Mouse (Mus musculus): Measurements from ENCODE around the gene Golga7b. TPM values are rescaled to one million over a fixed set of nuclear protein-coding genes. Genes with fewer than 3 reads are reported as not detected.

The Golga7b gene
- total and polyA plus RNA-seq, 3 experiments: 0.27 to 2.0 TPM; not detected in 1

GRCm38 (mm10) chr19:42204306-42204705 lies 43.1 kb upstream of the Golga7b start:
- Histone ChIP-seq H3K27me3 (ENCODE audit: control insufficient read depth in 1 of 2, insufficient read depth in 2 of 2, low read length in 2 of 2) (peaks cover 0 to 3% of the 10 kb centered on the region in 2 experiments; a peak in 3 of 4 replicates), H3K4me3 (ENCODE audit: control insufficient read depth in 1 of 2, insufficient read depth in 1 of 2, low read depth in 2 of 2, low read length in 2 of 2) (no peak overlapping the region)
- TF ChIP-seq UBTF (IDR thresholded peaks at IDR 0.05; ENCODE audit: borderline replicate concordance, insufficient read depth, low read depth, low read length) (no peak), ETS1 (IDR thresholded peaks at IDR 0.05; ENCODE audit: low read depth, low read length) (no peak), TAL1 (IDR thresholded peaks at IDR 0.05; ENCODE audit: low read length) (no peak), EP300 (IDR thresholded peaks at IDR 0.05; ENCODE audit: low read depth in 1 of 2, low read length in 2 of 2) (no peak), POLR2AphosphoS5 (IDR thresholded peaks at IDR 0.05; ENCODE audit: borderline replicate concordance, low read depth, low read length) (no peak), CHD2 (IDR thresholded peaks at IDR 0.05; ENCODE audit: low read length) (no peak), JUND (IDR thresholded peaks at IDR 0.05; ENCODE audit: low read depth, low read length) (no peak), TBP (IDR thresholded peaks at IDR 0.05; ENCODE audit: low read depth, low read length) (no peak), MAZ (IDR thresholded peaks at IDR 0.05; ENCODE audit: low read depth, low read length) (no peak), TCF12 (IDR thresholded peaks at IDR 0.05; ENCODE audit: low read depth, low read length) (no peak)

GRCm38 (mm10) chr19:42205201-42205600 lies 42.2 kb upstream of the Golga7b start:
- Histone ChIP-seq H3K4me3 (ENCODE audit: control insufficient read depth in 1 of 2, insufficient read depth in 1 of 2, low read depth in 2 of 2, low read length in 2 of 2) (no peak overlapping the region), H3K36me3 (ENCODE audit: control insufficient read depth in 1 of 2, insufficient read depth in 2 of 2, low read length in 2 of 2) (no peaks in the 10 kb centered on the region), H3K4me1 (ENCODE audit: control insufficient read depth in 1 of 2, insufficient read depth in 2 of 2, low read length in 2 of 2) (0 out of 4 replicates have a peak, but pooled peaks cover 0 to 4% of the 10 kb centered on the region in 2 experiments), H3K9me3 (replicated peaks; ENCODE audit: insufficient read depth, low read length) (no peaks in the 10 kb centered on the region), H3K9ac (ENCODE audit: control insufficient read depth, low read depth, low read length, poor library complexity, severe bottlenecking) (no peak overlapping the region), H3K79me2 (ENCODE audit: control insufficient read depth, insufficient read depth, low read length, poor library complexity) (no peaks in the 10 kb centered on the region), H3K27ac (ENCODE audit: control insufficient read depth, low read depth, low read length) (no peak overlapping the region), H3K27me3 (ENCODE audit: control insufficient read depth in 1 of 2, insufficient read depth in 2 of 2, low read length in 2 of 2) (peaks cover under 1 to 9% of the 10 kb centered on the region in 2 experiments)
- TF ChIP-seq TAL1 (IDR thresholded peaks at IDR 0.05; ENCODE audit: low read length) (no peak), E2F4 (IDR thresholded peaks at IDR 0.05; ENCODE audit: borderline replicate concordance, low read depth, low read length) (no peak), HCFC1 (IDR thresholded peaks at IDR 0.05; ENCODE audit: low read depth, low read length) (no peak), RAD21 (IDR thresholded peaks at IDR 0.05; ENCODE audit: low read depth, low read length) (no peak), EP300 (IDR thresholded peaks at IDR 0.05; ENCODE audit: low read depth in 1 of 2, low read length in 2 of 2) (no peak), ELF1 (IDR thresholded peaks at IDR 0.05; ENCODE audit: low read depth, low read length) (no peak), MYC (IDR thresholded peaks at IDR 0.05; ENCODE audit: low read depth, low read length) (no peak), GATA1 (IDR thresholded peaks at IDR 0.05; ENCODE audit: low read depth, low read length) (no peak), CHD2 (IDR thresholded peaks at IDR 0.05; ENCODE audit: low read length) (no peak)
- no peak for DNase-seq (ENCODE audit: low read depth, low spot score)

More at GRCm38 (mm10) chr19:42204306-42204705, 43.1 kb upstream of the Golga7b start:
- H3K9ac ChIP-seq (ENCODE audit: control insufficient read depth, low read depth, low read length, poor library complexity, severe bottlenecking): no peak overlapping the region
- no peaks in the 10 kb centered on the region for H3K36me3 ChIP-seq (ENCODE audit: control insufficient read depth in 1 of 2, insufficient read depth in 2 of 2, low read length in 2 of 2)
- DNase-seq (ENCODE audit: low read depth, low spot score): no peak
- H3K79me2 ChIP-seq (ENCODE audit: control insufficient read depth, insufficient read depth, low read length, poor library complexity): no peaks in the 10 kb centered on the region
- H3K27ac ChIP-seq (ENCODE audit: control insufficient read depth, low read depth, low read length): no peak overlapping the region
- H3K9me3 ChIP-seq (replicated peaks; ENCODE audit: insufficient read depth, low read length): no peaks in the 10 kb centered on the region
- 0 out of 4 replicates have a peak, but pooled peaks cover 0 to 4% of the 10 kb centered on the region in 2 experiments for H3K4me1 ChIP-seq (ENCODE audit: control insufficient read depth in 1 of 2, insufficient read depth in 2 of 2, low read length in 2 of 2)
